Comparison of ENCODE assay signal across 22 mouse cellular contexts in genomic region chr2:60196841-60197240, GRCm38 (mm10).
"Had no signal": no experiment of that assay in that cellular context is flagged by ENCODE, and none has a peak within 500 bp of the region (broad histone marks: within the 10 kb centered on the region; RNA-seq: fewer than 3 reads in every experiment).

No protein-coding gene starts in this region.

- H3K4me3 ChIP-seq: kidney, embryonic 15.5 days; limb, embryonic 10.5 days; limb, embryonic 13.5 days; liver, embryonic 12.5 days; liver, embryonic 15.5 days; lung, embryonic 15.5 days; megakaryocyte, embryonic 14.5 days; midbrain, embryonic 10.5 days; midbrain, embryonic 13.5 days; neural tube, embryonic 12.5 days; neural tube, embryonic 15.5 days; stomach, embryonic 15.5 days had no signal

- H3K9ac ChIP-seq: kidney, embryonic 15.5 days; limb, embryonic 13.5 days; liver, embryonic 12.5 days; liver, embryonic 15.5 days; lung, embryonic 15.5 days; midbrain, embryonic 13.5 days; neural tube, embryonic 12.5 days; neural tube, embryonic 15.5 days; stomach, embryonic 15.5 days had no signal

- ATAC-seq: liver, embryonic 12.5 days; midbrain, embryonic 13.5 days had no signal

- H3K4me2 ChIP-seq: kidney, embryonic 15.5 days; limb, embryonic 13.5 days; liver, embryonic 12.5 days; liver, embryonic 15.5 days; lung, embryonic 15.5 days; midbrain, embryonic 13.5 days; neural tube, embryonic 12.5 days; neural tube, embryonic 15.5 days; stomach, embryonic 15.5 days had no signal

- H3K27me3 ChIP-seq: kidney, embryonic 15.5 days; limb, embryonic 13.5 days; liver, embryonic 12.5 days; liver, embryonic 15.5 days; lung, embryonic 15.5 days; megakaryocyte, embryonic 14.5 days; midbrain, embryonic 13.5 days; neural tube, embryonic 15.5 days; stomach, embryonic 15.5 days had no signal

- H3K36me3 ChIP-seq: kidney, embryonic 15.5 days; limb, embryonic 10.5 days; limb, embryonic 13.5 days; liver, embryonic 12.5 days; liver, embryonic 15.5 days; lung, embryonic 15.5 days; midbrain, embryonic 10.5 days; midbrain, embryonic 13.5 days; neural tube, embryonic 12.5 days; neural tube, embryonic 15.5 days; stomach, embryonic 15.5 days had no signal

- DNase-seq: kidney, adult 8-10 months; kidney, postnatal 10 days; kidney, postnatal 4 days; liver; lung, adult 18-20 months; lung, postnatal 10 days; lung, postnatal 36 days; right cerebral cortex, postnatal 25 days; spleen, adult 18-20 months; thymus, postnatal 25 days had no signal

- H3K27ac ChIP-seq: kidney, embryonic 15.5 days; limb, embryonic 10.5 days; limb, embryonic 13.5 days; liver, embryonic 12.5 days; liver, embryonic 15.5 days; lung, embryonic 15.5 days; midbrain, embryonic 10.5 days; midbrain, embryonic 13.5 days; neural tube, embryonic 12.5 days; neural tube, embryonic 15.5 days; stomach, embryonic 15.5 days had no signal

- H3K4me1 ChIP-seq: kidney, embryonic 15.5 days; limb, embryonic 10.5 days; limb, embryonic 13.5 days; liver, embryonic 15.5 days; lung, embryonic 15.5 days; midbrain, embryonic 10.5 days; midbrain, embryonic 13.5 days; neural tube, embryonic 12.5 days; neural tube, embryonic 15.5 days; stomach, embryonic 15.5 days had no signal

- H3K9me3 ChIP-seq: kidney, embryonic 15.5 days; limb, embryonic 10.5 days; limb, embryonic 13.5 days; liver, embryonic 12.5 days; liver, embryonic 15.5 days; lung, embryonic 15.5 days; megakaryocyte, embryonic 14.5 days; midbrain, embryonic 10.5 days; midbrain, embryonic 13.5 days; neural tube, embryonic 12.5 days; neural tube, embryonic 15.5 days; stomach, embryonic 15.5 days had no signal
